Mouse (Mus musculus) gastrocnemius, adult 18-20 months (tissue): ENCODE data around the gene Cdpf1. TPM values are rescaled to one million over a fixed set of nuclear protein-coding genes. Genes with fewer than 3 reads are reported as not detected.

ENCODE experiments used
- DNase-seq: peaks from one replicate; pipeline ENCODE4 v3.0.0; 2021; ENCODE audit warnings: low spot score
- long read RNA-seq, 2 experiments: library from polyadenylated mRNA; stranded (forward); transcript quantifications; one replicate each; pipeline ENCODE4 v2.0.0; 2021
- total RNA-seq, 2 experiments: library from RNA; stranded (reverse); gene quantifications; 2 replicates each; pipeline ENCODE4 v1.2.3; 2021

Gene Cdpf1
- 10 to 100 TPM; 51.8 to 60.2 TPM for total RNA-seq
- long read RNA-seq, experiment 1, transcript Cdpf1-201 (5 exons, 997 nt), result major isoform, 12 of 24 reads
- long read RNA-seq, experiment 1, partial matches to known transcripts, result 0 of 24 reads
- long read RNA-seq, experiment 1, other reads (novel, unspliced or antisense), result 5 of 24 reads
- long read RNA-seq, experiment 2, transcript Cdpf1-204 (5 exons, 761 nt), result minor isoform, 5 of 27 reads
- long read RNA-seq, experiment 2, transcript Cdpf1-201 (5 exons, 997 nt), result major isoform, 15 of 27 reads
- long read RNA-seq, experiment 2, partial matches to known transcripts, result 2 of 27 reads
- long read RNA-seq, experiment 2, other reads (novel, unspliced or antisense), result 2 of 27 reads

DNA sequence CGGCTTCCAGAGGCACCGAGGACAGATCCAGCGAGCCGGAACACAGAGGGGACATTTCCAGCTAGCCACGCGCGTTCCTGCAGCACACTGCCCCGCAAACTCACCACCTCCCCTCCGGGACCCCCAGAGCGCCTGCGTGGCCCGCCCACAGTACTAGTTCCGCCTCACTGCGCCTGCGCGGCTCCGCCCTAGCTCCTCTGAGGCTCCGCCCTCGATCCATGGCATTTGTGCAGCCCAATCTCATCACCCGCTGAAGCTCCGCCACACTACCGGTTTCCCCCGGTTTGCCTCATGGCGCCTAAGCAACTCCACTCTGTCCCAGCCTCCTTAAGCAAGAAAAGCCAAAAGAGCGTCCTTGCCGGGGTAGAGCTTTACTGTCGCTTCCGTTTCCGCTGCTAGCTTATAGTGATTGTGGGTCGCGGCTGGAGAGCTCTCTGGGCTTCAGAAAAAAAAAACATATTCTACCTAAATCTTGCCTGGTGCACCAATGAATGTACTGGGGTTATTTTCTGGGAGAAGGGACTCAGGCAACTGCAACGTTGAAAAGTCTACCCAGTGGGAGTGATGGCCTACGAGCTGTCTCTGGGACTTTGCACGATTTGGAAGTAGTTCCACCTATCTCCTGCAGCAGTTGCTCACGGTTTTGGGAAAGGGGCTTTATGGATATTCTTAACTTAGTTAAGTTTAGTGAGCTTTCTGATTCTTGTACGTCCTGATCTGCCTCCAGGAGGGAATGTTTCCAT, at the start of gene Cdpf1:
Cdpf1 (minus strand) TSS at position 163 of the 743 bp plus-strand sequence.
- DNase-seq, result peak; percentile 99

DNA sequence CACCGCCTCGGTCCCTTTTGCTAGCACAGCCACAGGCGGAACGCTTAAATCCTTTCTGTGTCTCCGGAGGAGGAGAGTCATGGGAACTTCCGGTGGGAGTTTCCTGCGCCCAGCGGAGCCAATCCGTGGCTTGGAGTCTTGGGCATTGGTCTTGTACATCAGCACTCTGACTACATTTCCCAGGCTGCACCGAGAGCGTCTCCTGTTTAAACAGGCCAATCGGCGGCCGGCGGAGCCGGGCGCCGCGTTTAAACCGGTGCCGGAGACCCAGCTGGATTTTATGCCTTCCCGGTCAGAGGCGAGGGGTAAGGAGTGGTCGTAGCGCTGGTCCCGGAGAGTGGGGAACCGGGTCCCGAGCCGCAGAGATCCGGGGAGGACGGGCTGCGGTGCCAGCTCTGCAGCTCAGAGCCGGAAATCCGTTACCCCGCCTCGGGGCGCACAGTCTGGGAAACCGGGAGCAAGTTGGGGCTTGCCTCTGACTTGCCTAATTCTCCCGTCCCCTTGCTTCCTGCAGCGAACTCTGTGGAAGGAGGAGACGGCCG, 48.1 kb upstream of the Cdpf1 start, which contains the start of gene Gtse1:
Gtse1 (plus strand) TSS at position 256 of the 542 bp plus-strand sequence.
- peak; percentile 96 for DNase-seq

DNA sequence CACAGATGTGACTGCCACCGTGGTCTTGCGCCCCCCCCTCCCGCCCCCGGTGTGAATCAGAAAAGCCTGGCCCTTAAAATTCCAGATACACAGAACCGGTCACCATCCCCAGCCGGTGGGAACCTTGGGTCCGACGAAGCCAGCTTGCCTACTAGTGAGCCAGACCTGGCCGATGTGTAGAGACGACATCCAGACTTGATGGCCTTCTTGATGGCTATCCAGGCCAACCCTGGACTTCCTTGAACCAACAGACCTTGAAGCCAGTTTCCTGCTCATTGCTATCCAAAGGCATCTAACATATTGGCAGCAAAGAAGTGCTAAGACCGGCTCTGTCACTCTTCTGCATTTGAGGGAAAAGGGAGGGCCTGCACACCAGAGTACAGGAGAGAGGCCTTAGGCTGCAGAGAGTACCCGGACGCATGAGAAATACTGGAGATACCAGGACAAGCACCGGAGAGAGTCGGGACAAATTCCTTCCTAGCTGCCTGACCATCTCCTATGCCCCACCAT, 47.5 kb upstream of the Cdpf1 start:
- DNase-seq, result no peak

DNA sequence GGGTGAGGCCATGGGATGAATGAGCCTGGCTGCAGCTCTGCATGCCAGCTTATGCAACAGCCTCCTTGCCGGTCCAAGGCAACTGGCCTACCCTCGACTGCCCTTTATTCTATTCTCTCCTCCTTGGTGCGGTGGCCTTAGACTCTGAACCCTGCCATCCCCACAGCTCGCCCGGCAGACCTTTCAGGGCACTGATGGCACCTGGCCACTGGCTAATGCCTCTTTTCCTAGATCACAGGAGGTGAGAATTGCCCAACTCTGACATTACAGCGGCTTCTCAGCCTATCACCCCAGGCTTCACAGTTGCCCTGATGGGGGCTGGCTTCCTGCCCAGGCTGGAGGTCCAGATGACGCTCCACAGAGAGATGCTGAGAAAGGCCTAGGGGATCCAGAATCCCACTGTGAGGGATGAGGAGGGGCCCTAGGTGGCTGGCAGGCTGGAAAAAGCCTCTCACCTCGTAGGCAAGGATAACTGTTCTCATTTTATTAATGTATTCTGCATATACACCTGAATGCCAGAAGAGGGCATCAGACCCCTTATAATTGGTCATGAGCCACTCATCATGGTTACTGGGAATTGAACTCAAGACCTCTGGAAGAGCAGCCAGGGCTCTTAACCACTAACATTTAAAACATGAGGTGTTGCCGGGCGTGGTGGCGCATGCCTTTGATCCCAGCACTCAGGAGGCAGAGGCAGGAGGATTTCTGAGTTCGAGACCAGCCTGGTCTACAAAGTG, 40.3 kb upstream of the Cdpf1 start:
- DNase-seq, result no peak

DNA sequence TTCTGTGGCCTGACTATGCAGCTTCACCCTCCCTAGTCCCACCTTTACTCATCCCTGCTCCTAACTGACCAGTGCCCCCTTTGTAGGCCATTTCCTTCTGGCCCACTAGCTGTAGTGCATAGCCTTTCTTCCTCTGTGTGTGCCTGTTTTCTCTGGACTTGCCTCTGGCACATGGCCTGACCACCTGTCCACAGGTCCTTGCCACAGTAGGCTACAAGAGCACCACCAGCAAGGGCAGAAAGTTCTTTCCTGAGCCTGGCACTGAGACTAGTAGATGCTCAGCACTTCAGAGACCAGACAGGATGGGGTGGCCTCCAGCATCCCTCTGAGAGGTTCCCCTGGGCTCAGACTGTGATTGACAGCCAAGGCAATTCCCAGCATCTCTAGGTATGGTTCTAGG, 33.6 kb upstream of the Cdpf1 start:
- DNase-seq, result no peak

DNA sequence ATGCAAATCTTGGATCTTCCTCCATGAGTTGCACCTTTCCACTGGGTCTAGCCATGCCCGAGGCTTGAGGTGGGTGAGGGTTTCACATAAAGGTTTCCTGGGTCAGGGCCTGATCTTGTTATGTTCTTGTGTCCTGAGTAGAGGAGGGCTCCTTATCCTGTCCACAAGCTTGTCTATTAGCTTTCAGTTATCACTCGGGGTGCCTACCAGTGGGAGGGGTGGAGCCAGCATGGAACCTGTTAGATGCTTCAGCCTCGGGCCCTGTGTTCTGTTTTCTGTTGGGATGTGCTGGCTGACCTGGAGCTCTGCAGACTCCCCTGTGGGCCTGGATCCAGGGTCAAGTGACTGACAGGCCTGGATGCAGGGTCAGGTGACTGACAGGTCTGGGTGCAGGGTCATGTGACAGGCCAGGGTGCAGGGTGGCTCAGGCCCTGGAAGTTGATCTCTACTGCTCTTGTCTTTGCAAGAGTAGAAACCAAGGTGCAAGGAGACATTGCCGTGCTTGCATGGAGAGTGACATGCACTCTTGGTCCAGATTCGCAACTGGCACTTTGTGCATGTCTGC, 30.4 kb upstream of the Cdpf1 start:
- peak; percentile 8 for DNase-seq

DNA sequence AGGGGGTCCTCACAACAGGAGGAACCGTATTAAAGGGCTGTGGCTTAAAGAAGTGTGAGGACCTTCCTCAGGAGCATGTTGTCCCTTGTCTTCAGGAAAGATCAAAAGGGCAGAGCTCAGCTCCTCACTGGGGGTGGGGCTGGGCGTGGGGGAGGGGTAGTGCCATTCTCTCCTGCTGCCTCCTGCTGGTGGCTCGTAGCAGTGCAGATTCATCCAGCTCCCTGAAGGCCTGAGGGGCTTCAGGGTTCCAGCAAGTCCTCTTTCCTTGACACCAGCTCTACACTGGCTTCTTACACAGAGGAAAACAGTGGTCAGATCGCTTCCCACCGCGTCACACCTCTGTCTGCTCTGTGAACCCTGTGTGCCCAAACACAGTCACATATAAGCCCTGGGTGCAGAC, 29.5 kb upstream of the Cdpf1 start:
- no peak for DNase-seq

DNA sequence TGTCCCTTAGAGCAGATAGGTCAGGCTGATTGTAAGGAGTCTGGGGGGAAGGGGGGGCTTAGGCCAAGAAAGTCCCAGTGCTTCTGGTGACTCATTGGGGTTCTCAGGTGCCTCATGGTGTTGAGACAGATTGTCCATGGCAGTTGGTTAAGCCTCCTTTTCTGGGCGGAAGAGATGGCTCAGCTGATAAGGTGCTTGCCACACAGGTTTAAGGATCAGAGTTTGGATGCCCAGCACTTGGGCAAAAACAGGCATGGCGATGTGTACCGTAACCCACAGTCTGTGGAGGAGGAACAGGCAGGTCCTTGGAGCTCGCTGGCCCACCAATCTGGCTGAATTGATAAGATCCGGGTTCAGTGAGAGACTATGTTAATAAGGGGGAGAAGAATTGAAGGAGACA, 25.4 kb upstream of the Cdpf1 start:
- DNase-seq, result no peak

DNA sequence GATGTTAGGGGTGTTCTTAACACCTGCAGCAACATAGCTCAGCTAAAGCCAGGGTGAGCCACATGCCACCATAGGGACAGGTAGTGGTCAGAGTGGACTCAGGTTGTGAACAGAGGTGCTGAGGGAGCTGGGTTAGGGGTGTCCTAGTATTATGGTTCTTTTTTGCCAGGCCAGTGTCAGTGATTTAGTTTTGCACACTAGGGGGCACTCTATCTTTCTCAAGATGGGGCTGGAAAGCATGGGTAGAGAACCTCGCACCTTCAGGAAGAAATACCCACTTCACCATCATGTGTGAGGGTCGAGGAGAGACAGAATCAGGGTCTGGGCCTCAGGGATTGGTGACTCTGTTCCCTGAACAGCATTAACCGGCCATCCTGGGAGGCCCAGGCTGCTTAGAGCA, 23.8 kb upstream of the Cdpf1 start:
- DNase-seq, result no peak

DNA sequence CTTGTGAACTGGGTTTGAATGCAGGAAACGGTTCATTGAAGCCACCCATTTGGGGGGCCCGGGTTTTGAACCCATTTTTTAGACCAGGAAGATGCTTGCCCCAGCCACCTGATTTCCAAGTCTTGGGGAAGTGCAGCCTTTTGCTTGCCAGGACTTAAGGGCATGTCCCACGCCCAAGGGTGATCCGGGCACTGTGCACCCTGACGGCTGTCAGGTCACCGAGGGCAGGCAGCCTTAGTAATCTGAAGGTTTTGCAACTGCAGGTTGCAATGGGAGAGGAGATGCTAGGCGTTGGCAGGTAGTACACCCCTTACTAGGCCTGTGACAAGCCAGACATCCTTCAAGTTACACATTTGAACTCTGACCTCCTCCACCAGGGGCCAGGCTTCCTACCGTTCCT, 21.1 kb upstream of the Cdpf1 start:
- no peak for DNase-seq

DNA sequence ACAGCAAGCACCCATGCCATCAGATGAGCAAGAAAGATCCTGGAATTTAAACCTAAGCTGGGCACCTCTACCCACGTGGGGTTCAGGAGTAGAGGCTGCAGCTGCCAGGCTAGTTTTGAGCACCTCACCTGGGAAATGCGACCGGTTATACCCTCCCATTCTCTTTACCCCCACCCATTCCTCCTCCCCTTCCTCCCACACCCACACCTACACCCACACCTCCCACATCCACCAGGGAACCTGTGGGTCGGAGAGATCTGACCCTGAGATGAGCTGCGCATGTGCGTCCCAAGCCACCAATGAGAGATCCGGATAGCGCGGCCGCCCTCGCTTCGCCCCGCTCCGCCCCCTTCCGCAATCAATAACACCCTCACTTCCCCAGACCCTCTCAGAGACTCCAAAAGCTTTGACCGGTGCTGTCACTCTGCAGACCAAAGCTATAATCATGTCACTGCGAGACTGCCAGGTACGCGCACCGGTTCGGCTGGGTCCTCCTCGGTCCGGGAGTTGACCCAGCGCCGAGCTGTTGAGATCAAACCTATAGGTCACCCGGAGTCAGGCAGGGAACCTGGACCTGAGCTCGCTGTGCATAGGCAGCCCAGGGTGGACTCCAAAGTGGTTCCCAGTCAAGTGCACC, 20.6 kb upstream of the Cdpf1 start, which contains the start of gene Ttc38:
Ttc38 (plus strand) TSS at position 353 of the 637 bp plus-strand sequence.
- DNase-seq, result peak; percentile 82

DNA sequence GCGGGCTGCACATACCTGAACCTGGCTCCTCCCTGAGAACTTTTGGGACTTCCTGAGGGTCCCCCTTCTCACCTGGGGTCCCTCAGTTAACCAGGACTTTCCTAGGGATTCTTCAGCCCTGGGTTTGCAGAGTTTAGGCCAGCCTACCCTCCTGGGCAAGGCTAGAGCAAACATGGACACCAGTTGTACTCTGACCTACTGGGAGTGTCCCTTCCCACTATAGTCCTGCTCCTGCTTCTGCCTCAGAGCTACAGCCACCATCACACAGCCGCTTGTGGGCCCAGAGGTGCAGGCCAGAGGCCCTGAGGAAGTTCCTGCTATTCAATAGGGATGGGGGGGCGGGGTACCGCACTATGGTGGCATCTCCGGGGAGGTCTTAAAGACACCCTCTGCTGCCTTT, 18.0 kb upstream of the Cdpf1 start:
- DNase-seq, result no peak

DNA sequence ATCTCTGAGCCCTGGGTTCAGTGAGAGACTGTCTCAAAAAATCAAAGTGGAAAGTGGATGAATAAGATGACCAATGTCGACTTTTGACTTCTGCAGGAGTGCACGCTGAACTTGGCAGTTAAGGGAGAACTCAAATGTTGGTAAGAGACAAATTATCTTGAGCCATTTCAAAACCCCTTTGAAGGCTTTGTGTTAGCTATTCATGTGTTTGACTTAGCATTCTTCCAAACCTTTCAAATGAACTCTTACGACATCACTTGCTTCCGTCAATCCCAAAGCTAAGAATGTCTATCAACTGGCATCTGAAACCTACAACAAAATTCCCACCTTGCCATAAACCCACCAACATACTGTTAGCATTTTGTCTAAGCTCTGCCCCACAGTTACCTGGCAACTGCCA, 16.6 kb upstream of the Cdpf1 start:
- no peak for DNase-seq

DNA sequence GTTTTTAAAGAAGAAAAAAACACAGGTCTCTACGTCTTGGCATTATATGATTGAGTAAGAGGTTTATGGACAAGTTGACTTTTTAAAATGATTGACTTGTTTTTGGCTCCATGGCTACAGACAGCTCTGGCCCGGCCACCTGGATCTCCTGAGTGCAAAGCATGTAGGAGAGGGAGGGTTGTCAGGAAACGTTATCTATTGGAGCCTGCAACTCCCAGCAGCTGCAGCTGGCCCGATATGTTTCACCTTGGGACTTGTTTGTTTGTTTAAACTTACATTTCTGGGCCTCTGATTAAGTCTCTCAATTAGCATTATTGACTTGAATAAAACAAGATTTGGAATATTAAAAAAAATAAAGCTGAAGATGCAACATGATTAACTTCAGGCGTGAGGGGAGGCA, 15.2 kb upstream of the Cdpf1 start:
- DNase-seq, result no peak

DNA sequence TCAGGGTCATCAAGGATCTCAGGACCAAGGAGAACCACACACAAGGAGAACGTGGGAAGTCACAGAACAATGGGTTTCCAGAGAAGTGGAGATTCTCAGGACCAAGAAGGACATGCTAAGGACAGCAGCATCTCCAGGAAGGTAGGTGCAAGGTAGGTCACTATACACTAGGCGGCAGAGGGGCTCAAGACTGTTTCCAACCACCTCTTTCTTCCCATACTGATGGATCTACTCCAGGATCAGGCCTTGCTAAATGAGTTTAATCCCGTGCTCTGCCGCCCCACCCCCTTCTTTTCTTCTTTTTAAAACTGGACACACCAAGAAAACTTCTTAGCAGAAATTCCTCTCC, 10.5 kb upstream of the Cdpf1 start:
- no peak for DNase-seq

DNA sequence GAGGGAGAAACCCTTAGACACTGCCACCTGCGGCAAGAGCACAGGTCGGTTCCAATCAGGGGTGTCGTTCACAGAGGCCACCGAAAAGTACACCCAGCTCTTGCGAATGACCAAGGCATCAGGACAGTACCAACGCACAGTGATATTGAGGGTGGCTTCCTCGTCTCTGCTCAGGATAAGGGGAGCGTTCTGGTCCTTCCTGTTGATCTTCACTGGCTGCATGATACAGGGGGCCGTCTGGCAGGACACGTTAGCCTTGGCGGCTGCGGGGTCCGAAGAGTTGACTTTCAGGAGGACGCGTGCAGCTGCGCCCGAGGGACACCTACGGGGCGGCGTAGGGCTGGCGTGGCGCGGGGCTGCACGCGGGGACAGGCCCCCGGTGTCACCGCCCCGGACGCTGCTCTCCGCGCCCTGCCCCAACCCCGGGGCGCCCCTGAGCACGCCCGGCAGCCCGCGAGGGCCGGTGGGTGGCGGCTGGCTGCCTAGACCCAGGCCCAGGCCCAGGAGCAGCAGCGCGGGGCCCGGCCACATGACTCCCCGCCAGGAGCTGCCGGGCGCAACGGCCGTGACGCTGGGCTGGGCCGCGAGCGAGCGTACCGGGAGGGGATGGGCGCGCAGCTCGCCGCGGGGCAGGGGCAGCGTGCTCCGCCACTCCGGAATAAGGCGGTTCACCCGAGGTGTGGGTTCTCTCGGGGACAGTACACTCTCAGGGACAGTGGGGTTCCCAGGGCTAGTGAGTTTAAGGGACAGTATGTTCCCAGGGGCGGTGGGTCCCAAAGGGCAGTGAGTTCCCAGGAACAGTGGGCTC, 9.9 kb upstream of the Cdpf1 start, which contains the start of gene Pkdrej:
Pkdrej (minus strand) TSS at position 532 of the 808 bp plus-strand sequence.
- peak; percentile 24 for DNase-seq

DNA sequence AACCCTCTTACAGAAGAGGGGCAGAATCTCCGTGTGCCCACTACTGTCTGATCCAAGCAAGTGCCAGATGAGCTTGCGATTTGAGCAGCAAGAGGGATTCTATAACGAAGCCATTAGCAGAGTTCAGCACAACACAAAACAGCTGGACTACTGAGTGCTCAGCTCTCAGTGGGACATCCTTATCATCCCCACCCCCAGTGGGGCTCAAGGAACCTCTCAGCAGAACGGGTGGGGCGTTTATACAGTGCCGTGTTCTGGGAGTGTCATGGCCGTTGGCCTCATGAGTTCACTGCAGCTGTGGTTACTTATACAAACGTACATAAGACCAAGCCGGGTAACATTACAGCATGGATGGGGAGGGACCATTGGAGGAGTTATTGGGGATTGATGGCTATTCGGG, 1.9 kb upstream of the Cdpf1 start:
- DNase-seq, result no peak

DNA sequence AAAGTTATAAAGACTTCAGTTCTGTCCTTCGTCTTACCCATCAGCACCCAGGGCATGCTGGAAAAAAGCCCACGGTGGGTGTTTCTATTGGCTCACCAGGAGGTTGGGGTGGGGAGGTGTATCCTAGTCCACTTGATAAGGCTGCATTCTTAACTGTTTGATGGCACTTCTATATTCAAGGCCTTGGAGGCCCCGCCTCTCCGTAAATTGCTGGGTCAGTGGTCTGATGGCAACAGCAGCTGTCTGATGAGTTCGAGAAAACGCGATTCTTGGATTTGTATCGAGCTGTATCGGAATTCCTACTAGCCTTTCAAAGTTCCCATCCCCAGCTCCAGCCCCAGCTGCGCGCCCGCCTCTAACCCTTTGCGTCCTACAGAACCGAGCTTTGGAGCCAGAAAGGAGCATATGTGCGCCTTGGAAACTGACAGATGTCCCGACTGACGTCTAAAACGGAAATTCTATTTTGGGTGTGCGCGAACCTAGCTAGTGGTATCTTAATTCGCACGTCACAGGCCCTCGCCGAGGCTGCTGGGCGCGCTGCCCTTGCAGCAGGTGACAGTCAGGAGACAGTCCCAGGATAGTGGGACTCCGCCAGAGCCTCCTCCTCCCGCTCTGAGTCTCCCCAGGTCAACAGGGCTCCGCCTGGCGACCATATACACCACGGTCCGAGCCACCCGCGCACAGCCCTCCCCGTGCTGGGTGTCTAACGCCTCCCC, 533 bp downstream of the Cdpf1 start:
- peak; percentile 91 for DNase-seq

DNA sequence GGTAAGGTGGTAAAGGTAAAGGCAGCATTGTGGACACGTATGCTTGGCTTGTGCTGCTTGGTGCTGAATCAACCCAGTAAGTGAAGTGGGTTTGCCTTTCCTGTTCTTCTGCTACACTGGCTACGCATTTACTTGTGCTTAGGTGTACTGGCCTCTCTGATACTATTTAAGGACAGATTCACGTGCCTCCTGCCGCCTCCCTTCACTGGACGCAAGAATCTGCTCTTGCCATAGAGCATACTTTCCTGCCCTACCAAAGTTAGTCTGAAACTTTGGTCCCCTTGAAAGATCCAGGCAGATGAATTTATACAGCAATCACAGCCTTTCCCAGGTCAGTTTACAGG, 1.1 kb downstream of the Cdpf1 start:
- DNase-seq, result no peak
